Mouse (Mus musculus) adrenal gland, postnatal 10 days (tissue): ENCODE data around the gene Mbd3. TPM values are rescaled to one million over a fixed set of nuclear protein-coding genes. Genes with fewer than 3 reads are reported as not detected.

Experiments used
- DNase-seq: peaks from one replicate; pipeline ENCODE4 v3.0.0; 2021; ENCODE audit warnings: mixed read lengths
- total RNA-seq, 2 experiments: library from RNA; stranded (reverse); gene quantifications; 2 replicates each; pipeline ENCODE4 v1.2.3; 2021

Mbd3 gene
- total RNA-seq, 2 experiments from 2014 or later, result 103 to 113 TPM

GRCm38 (mm10) chr10:80425041-80425440, 25.7 kb upstream of the Mbd3 start:
- no peak for DNase-seq

GRCm38 (mm10) chr10:80423562-80423961, 24.2 kb upstream of the Mbd3 start:
- peak; percentile 51 for DNase-seq

GRCm38 (mm10) chr10:80421651-80422472, 22.5 kb upstream of the Mbd3 start:
- peak; percentile 62 for DNase-seq

- no peak for DNase-seq
These were observed 21.9 kb upstream of the Mbd3 start for GRCm38 (mm10) chr10:80421208-80421607.

GRCm38 (mm10) chr10:80420729-80421128, 21.4 kb upstream of the Mbd3 start:
- DNase-seq, result no peak

- no peak for DNase-seq
These were observed 20.1 kb upstream of the Mbd3 start for GRCm38 (mm10) chr10:80419419-80419818.

- peak; percentile 76 for DNase-seq
These were observed 19.0 kb upstream of the Mbd3 start for GRCm38 (mm10) chr10:80418311-80418710.

GRCm38 (mm10) chr10:80417841-80418240, 18.5 kb upstream of the Mbd3 start:
- no peak for DNase-seq

- no peak for DNase-seq
These were observed 18.0 kb upstream of the Mbd3 start for GRCm38 (mm10) chr10:80417371-80417770.

- no peak for DNase-seq
These were observed 16.2 kb upstream of the Mbd3 start for GRCm38 (mm10) chr10:80415566-80415965.

- peak; percentile 77 for DNase-seq
These were observed 13.5 kb upstream of the Mbd3 start for GRCm38 (mm10) chr10:80412656-80413541.

- no peak for DNase-seq
These were observed 8.6 kb upstream of the Mbd3 start for GRCm38 (mm10) chr10:80407924-80408323.

- DNase-seq, result peak; percentile 94
These were observed 7.5 kb upstream of the Mbd3 start, which contains the start of gene Uqcr11 for GRCm38 (mm10) chr10:80406684-80407501. TSS of gene Uqcr11 (minus strand) at chr10:80406830.

- no peak for DNase-seq
These were observed 6.3 kb upstream of the Mbd3 start for GRCm38 (mm10) chr10:80405481-80406173.

- DNase-seq, result peak; percentile 82
These were observed 3.8 kb upstream of the Mbd3 start for GRCm38 (mm10) chr10:80403044-80403692.

GRCm38 (mm10) chr10:80400704-80401161, 1.4 kb upstream of the Mbd3 start:
- no peak for DNase-seq

GRCm38 (mm10) chr10:80399973-80400703, 788 bp upstream of the Mbd3 start:
- no peak for DNase-seq

- peak; percentile 98 for DNase-seq
These were observed 595 bp downstream of the Mbd3 start for GRCm38 (mm10) chr10:80398719-80399190.

GRCm38 (mm10) chr10:80398174-80398535, 1.2 kb downstream of the Mbd3 start:
- DNase-seq, result no peak
